8 mouse cellular contexts compared by ENCODE assay signal in genomic region chr8:13676701-13677412, GRCm38 (mm10). TPM values are rescaled to one million over a fixed set of nuclear protein-coding genes. Genes with fewer than 3 reads are reported as not detected.
DNase-seq lines count a peak whose midpoint lies in the region; ATAC-seq and TF ChIP-seq lines count a peak whose summit lies in the region.

No protein-coding gene starts in this region.

- no peaks in the 10 kb centered on the region for H3K9me3 ChIP-seq in embryonic facial prominence, embryonic 10.5 days
- H3K9me3 ChIP-seq in heart, embryonic 10.5 days, result no peaks in the 10 kb centered on the region
- no peaks in the 10 kb centered on the region for H3K9me3 ChIP-seq in kidney, embryonic 15.5 days (replicated peaks)

- peak overlapping the region; percentile 75 for H3K4me3 ChIP-seq in embryonic facial prominence, embryonic 10.5 days
- peak overlapping the region; percentile 88 for H3K4me3 ChIP-seq in heart, embryonic 10.5 days
- peak overlapping the region; percentile 81 for H3K4me3 ChIP-seq in kidney, embryonic 15.5 days (replicated peaks)
- peak overlapping the region; percentile 82 for H3K4me3 ChIP-seq in liver, adult 2 months (ENCODE audit: insufficient read depth, low read depth, low read length)

- DNase-seq in 3T3-L1 (ENCODE audit: low read depth, low spot score), result peak; percentile 80
- peak; percentile 81 for DNase-seq in adrenal gland, postnatal 14 days
- DNase-seq in embryonic facial prominence, embryonic 10.5 days (ENCODE audit: low spot score), result peak; percentile 77
- peak; percentile 88 for DNase-seq in heart, embryonic 10.5 days (ENCODE audit: low spot score)
- DNase-seq in liver, adult 2 months (ENCODE audit: extremely low read depth, low read depth, low spot score), result no peak
- peak; percentile 27 to 47 for DNase-seq in monocyte, adult 2 months (ENCODE audit: low read depth in 1 of 2, low spot score in 2 of 2)
- peak; percentile 71 to 74 for DNase-seq in spleen, postnatal 36 days (ENCODE audit: low spot score in 2 of 2)

- peaks cover 27% of the 10 kb centered on the region for H3K27me3 ChIP-seq in embryonic facial prominence, embryonic 10.5 days (replicated peaks; ENCODE audit: low read depth, poor library complexity, severe bottlenecking)
- H3K27me3 ChIP-seq in heart, embryonic 10.5 days (ENCODE audit: insufficient read depth, poor library complexity, severe bottlenecking), result peaks cover 14% of the 10 kb centered on the region
- peaks cover 20% of the 10 kb centered on the region; the same call in 1 of the 2 replicates for H3K27me3 ChIP-seq in kidney, embryonic 15.5 days
- H3K27me3 ChIP-seq in liver, adult 2 months (ENCODE audit: control insufficient read depth, insufficient read depth, low read length), result no peaks in the 10 kb centered on the region

- H3K36me3 ChIP-seq in embryonic facial prominence, embryonic 10.5 days (replicated peaks), result no peaks in the 10 kb centered on the region
- no peaks in the 10 kb centered on the region for H3K36me3 ChIP-seq in heart, embryonic 10.5 days
- no peaks in the 10 kb centered on the region for H3K36me3 ChIP-seq in kidney, embryonic 15.5 days
- no peaks in the 10 kb centered on the region for H3K36me3 ChIP-seq in liver, adult 2 months (ENCODE audit: control insufficient read depth, insufficient read depth, low read length)

- 0 out of 2 replicates have a peak, but pooled peaks have one; percentile 6 for TF ChIP-seq CTCF in liver, adult 2 months (IDR thresholded peaks at IDR 0.05; ENCODE audit: low read depth, low read length)

- peak overlapping the region; percentile 97 for H3K4me2 ChIP-seq in kidney, embryonic 15.5 days

- peaks cover 44% of the 10 kb centered on the region for H3K4me1 ChIP-seq in embryonic facial prominence, embryonic 10.5 days
- peaks cover 69% of the 10 kb centered on the region for H3K4me1 ChIP-seq in heart, embryonic 10.5 days
- H3K4me1 ChIP-seq in kidney, embryonic 15.5 days, result peaks cover 35% of the 10 kb centered on the region
- H3K4me1 ChIP-seq in liver, adult 2 months (ENCODE audit: control insufficient read depth, insufficient read depth, low read length), result peaks cover 2% of the 10 kb centered on the region; the same call in 1 of the 2 replicates

- no peak for TF ChIP-seq POLR2A in liver, adult 2 months (IDR thresholded peaks at IDR 0.05; ENCODE audit: extremely low read depth, insufficient read depth, low read length)

- peak overlapping the region; percentile 70 for H3K9ac ChIP-seq in kidney, embryonic 15.5 days
- H3K9ac ChIP-seq in liver, adult 2 months (ENCODE audit: low read depth, low read length), result peak overlapping the region; percentile 86

- WGBS in embryonic facial prominence, embryonic 10.5 days, result under 1% methylated on average over 47 of the region's 47 CpGs
- WGBS in heart, embryonic 10.5 days, result under 1% methylated on average over 47 of the region's 47 CpGs
- under 1% methylated on average over 47 of the region's 47 CpGs for WGBS in kidney, embryonic 15.5 days
- under 1% methylated on average over 47 of the region's 47 CpGs for WGBS in liver, adult 2 months

- H3K27ac ChIP-seq in embryonic facial prominence, embryonic 10.5 days (replicated peaks), result peak overlapping the region; percentile 84
- H3K27ac ChIP-seq in heart, embryonic 10.5 days, result peak overlapping the region; percentile 91
- H3K27ac ChIP-seq in kidney, embryonic 15.5 days, result peak overlapping the region; percentile 86
- H3K27ac ChIP-seq in liver, adult 2 months (replicated peaks; ENCODE audit: insufficient read depth, low read depth, low read length), result peak overlapping the region; percentile 32

- H3K79me2 ChIP-seq in liver, adult 2 months (ENCODE audit: control insufficient read depth, insufficient read depth, low read length), result no peaks in the 10 kb centered on the region

- ATAC-seq in kidney, embryonic 15.5 days (replicated peaks; ENCODE audit: low FRiP score), result peak; percentile 57

RNA-seq across cellular contexts. Expression of gene Rasa3, which starts 0.5 kb away (rescaled TPM):
- 29.4 and 39.3 TPM in 2 replicates for total RNA-seq in adrenal gland, postnatal 14 days (2021)
- polyA plus RNA-seq in embryonic facial prominence, embryonic 10.5 days (2016; fragmentation: Nextera tagmentation; extraction: Ambion mirVana), result 26.3 and 27.3 TPM in 2 replicates
- polyA plus RNA-seq in heart, embryonic 10.5 days (2016; fragmentation: Nextera tagmentation; extraction: Ambion mirVana), result 33.0 and 48.0 TPM in 2 replicates
- polyA plus RNA-seq in kidney, embryonic 15.5 days (2015; fragmentation: Nextera tagmentation; extraction: Ambion mirVana), result 23.2 and 23.5 TPM in 2 replicates
- total RNA-seq in liver, adult 2 months (2014; rRNA removed), result 10.3 TPM in 2 replicates
- polyA plus RNA-seq in liver, adult 2 months (2012; rRNA removed), result 6.1 and 6.6 TPM in 2 replicates

RNA-seq across cellular contexts. Expression of gene Cfap97d2, which starts 28.8 kb away (rescaled TPM):
- not detected in 2 replicates for total RNA-seq in adrenal gland, postnatal 14 days (2021)
- polyA plus RNA-seq in embryonic facial prominence, embryonic 10.5 days (2016; fragmentation: Nextera tagmentation; extraction: Ambion mirVana), result 0.24 and 0.70 TPM in 2 replicates
- not detected in 2 replicates for polyA plus RNA-seq in heart, embryonic 10.5 days (2016; fragmentation: Nextera tagmentation; extraction: Ambion mirVana)
- 0.05 TPM in 1 of 2 replicates, not detected in the other for polyA plus RNA-seq in kidney, embryonic 15.5 days (2015; fragmentation: Nextera tagmentation; extraction: Ambion mirVana)
- not detected in 2 replicates for total RNA-seq in liver, adult 2 months (2014; rRNA removed)
- not detected in 2 replicates for polyA plus RNA-seq in liver, adult 2 months (2012; rRNA removed)

Comparison
In these comparisons a context has a peak if more than half of its experiments do, and no peak if none do; other contexts are left out.
1. H3K27ac ChIP-seq: peak in every context shown above with its lines; median percentile 91 in heart, embryonic 10.5 days; 86 in kidney, embryonic 15.5 days; 84 in embryonic facial prominence, embryonic 10.5 days; 32 in liver, adult 2 months.